Mouse (Mus musculus) ES-E14 (cell line): ENCODE measurements around the gene Dpm2. TPM values are rescaled to one million over a fixed set of nuclear protein-coding genes. Genes with fewer than 3 reads are reported as not detected.

Source experiments
- DNase-seq: peaks from one replicate; pipeline ENCODE4 v3.0.0-alpha.2; 2013; ENCODE audit warnings: low read depth, low spot score
- H3K27ac ChIP-seq: 2 replicates; pipeline ENCODE4 v1.5.1; 2012; ENCODE audit warnings: low read depth, mild to moderate bottlenecking, low read length, moderate library complexity, mixed read lengths; ENCODE audit not compliant: poor library complexity, insufficient read depth, severe bottlenecking
- H3K36me3 ChIP-seq: 2 replicates; pipeline ENCODE4 v1.6.1; 2012; ENCODE audit warnings: mild to moderate bottlenecking, low read length, moderate library complexity, mixed read lengths; ENCODE audit not compliant: control insufficient read depth, poor library complexity, insufficient read depth, severe bottlenecking
- H3K4me1 ChIP-seq, 2 experiments: fragments of 150-350 bp in 1 of 2; sonication (generic) in 1 of 2; 2 replicates each; pipeline ENCODE4 v1.6.1; 2012; ENCODE audit warnings: low read length in 2 of 2, mild to moderate bottlenecking in 1 of 2, mixed read lengths in 1 of 2; ENCODE audit not compliant: control insufficient read depth in 2 of 2, insufficient read depth in 2 of 2, poor library complexity in 1 of 2
- H3K4me3 ChIP-seq, 2 experiments: fragments of 150-350 bp in 1 of 2; sonication (generic) in 1 of 2; 2 replicates each; pipeline ENCODE4 v1.5.1; 2012; ENCODE audit warnings: low read length in 2 of 2, low read depth in 1 of 2, mild to moderate bottlenecking in 1 of 2, mixed read lengths in 1 of 2; ENCODE audit not compliant: insufficient read depth in 1 of 2, poor library complexity in 1 of 2, severe bottlenecking in 1 of 2
- H3K9ac ChIP-seq: 2 replicates; pipeline ENCODE4 v1.6.1; 2012; ENCODE audit warnings: low read depth, mild to moderate bottlenecking, low read length, mixed read lengths; ENCODE audit not compliant: poor library complexity, insufficient read depth, severe bottlenecking
- H3K9me3 ChIP-seq: fragments of 150-350 bp; sonication (generic); 2 replicates; pipeline ENCODE4 v1.6.1; 2012; ENCODE audit warnings: low read depth, mild to moderate bottlenecking, low read length; ENCODE audit not compliant: control insufficient read depth, insufficient read depth
- CHD2 ChIP-seq: IDR thresholded peaks from 2 replicates; pipeline ENCODE4 v1.6.1; 2014; ENCODE audit warnings: mild to moderate bottlenecking, low read depth, low read length, inconsistent platforms
- HCFC1 ChIP-seq: IDR thresholded peaks from 2 replicates; pipeline ENCODE4 v1.6.1; 2012; ENCODE audit warnings: low read length, inconsistent platforms, borderline replicate concordance; ENCODE audit not compliant: insufficient read depth
- MAFK ChIP-seq: IDR thresholded peaks from 2 replicates; pipeline ENCODE4 v1.6.1; 2014; ENCODE audit warnings: mild to moderate bottlenecking, low read depth, low read length, inconsistent platforms; ENCODE audit not compliant: insufficient read depth
- ZC3H11A ChIP-seq: IDR thresholded peaks from 2 replicates; pipeline ENCODE4 v1.6.1; 2012; ENCODE audit warnings: low read depth, mild to moderate bottlenecking, inconsistent platforms, low read length, borderline replicate concordance
- ZNF384 ChIP-seq: IDR thresholded peaks from 2 replicates; pipeline ENCODE4 v1.6.1; 2012; ENCODE audit warnings: low read depth, low read length, inconsistent platforms
- in situ Hi-C, 2 experiments: fragments of 600-800 bp; cut with MboI; formaldehyde crosslinking; loops; one replicate each; pipeline ENCODE4 v1.15.1; 2025; ENCODE audit warnings: low sequenced_read_pairs in 2 of 2, inconsistent platforms in 1 of 2; ENCODE audit not compliant: unreplicated experiment in 2 of 2
- total RNA-seq: library from RNA; depleted of rRNA; stranded (reverse); fragments of 300-350 nt; gene quantifications from 2 replicates; pipeline ENCODE4 v1.2.3, GENCODE M21; 2012

The Dpm2 gene
- total RNA-seq, 1 experiment: 44.1 TPM

- H3K4me1 ChIP-seq: no peaks in the 10 kb centered on the region
- no peak overlapping the region for H3K9ac ChIP-seq
- TF ChIP-seq MAFK (no peak), CHD2 (no peak), ZC3H11A (no peak), ZNF384 (no peak), HCFC1 (no peak)
- DNase-seq: no peak
- no peak overlapping the region for H3K27ac ChIP-seq
- H3K36me3 ChIP-seq: no peaks in the 10 kb centered on the region
- no peak overlapping the region for H3K4me3 ChIP-seq
- in situ Hi-C loops: no loop called here
- no peaks in the 10 kb centered on the region for H3K9me3 ChIP-seq
These were observed 23.3 kb upstream of the Dpm2 start for GRCm38 (mm10) chr2:32547380-32547779.

GRCm38 (mm10) chr2:32547964-32548739 is 22.5 kb upstream of the Dpm2 start:
- Histone ChIP-seq H3K4me3 (no peak overlapping the region), H3K4me1 (no peaks in the 10 kb centered on the region), H3K9ac (no peak overlapping the region), H3K27ac (no peak overlapping the region), H3K9me3 (no peaks in the 10 kb centered on the region), H3K36me3 (no peaks in the 10 kb centered on the region)
- no peak for DNase-seq
- TF ChIP-seq CHD2 (no peak), ZNF384 (no peak), MAFK (no peak), HCFC1 (no peak), ZC3H11A (no peak)
- in situ Hi-C loops: no loop called here

- Histone ChIP-seq H3K9ac (no peak overlapping the region), H3K4me3 (no peak overlapping the region), H3K27ac (no peak overlapping the region), H3K36me3 (no peaks in the 10 kb centered on the region), H3K4me1 (no peaks in the 10 kb centered on the region), H3K9me3 (no peaks in the 10 kb centered on the region)
- TF ChIP-seq ZNF384 (no peak), CHD2 (no peak), HCFC1 (no peak), ZC3H11A (no peak), MAFK (no peak)
- in situ Hi-C loops: no loop called here
- DNase-seq: no peak
These were observed 21.5 kb upstream of the Dpm2 start for GRCm38 (mm10) chr2:32549171-32549570.

- TF ChIP-seq MAFK: no peak
- TF ChIP-seq HCFC1: no peak
- no peak for TF ChIP-seq ZC3H11A
- no peak for TF ChIP-seq CHD2
- no peak for TF ChIP-seq ZNF384
- Histone ChIP-seq H3K4me1 (no peaks in the 10 kb centered on the region), H3K36me3 (no peaks in the 10 kb centered on the region), H3K4me3 (no peak overlapping the region), H3K9me3 (no peaks in the 10 kb centered on the region), H3K27ac (no peak overlapping the region), H3K9ac (no peak overlapping the region)
- no peak for DNase-seq
- in situ Hi-C loops: no loop called here
These were observed 20.9 kb upstream of the Dpm2 start for GRCm38 (mm10) chr2:32549764-32550163.

DNA sequence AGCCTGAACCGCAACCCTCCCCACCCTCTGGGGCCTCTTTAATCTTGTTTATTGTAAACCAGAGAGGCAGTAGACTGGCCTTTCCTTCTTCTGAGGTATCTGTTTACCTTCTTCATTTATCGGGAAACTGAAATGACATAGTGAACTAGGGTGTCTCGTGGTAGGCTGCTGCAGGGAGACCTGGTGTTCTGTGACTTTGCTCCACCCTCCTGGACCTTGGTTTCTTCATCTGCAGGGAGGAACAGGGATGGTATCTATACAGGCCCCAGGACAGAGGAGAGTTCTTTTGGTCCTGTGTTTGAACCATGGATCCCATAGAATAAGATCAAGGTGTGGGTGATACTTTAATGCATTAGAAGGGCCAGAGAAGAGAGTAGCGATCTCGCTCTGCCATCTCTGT is 19.4 kb upstream of the Dpm2 start:
- Histone ChIP-seq H3K36me3 (no peaks in the 10 kb centered on the region), H3K9ac (no peak overlapping the region), H3K27ac (no peak overlapping the region), H3K9me3 (no peaks in the 10 kb centered on the region), H3K4me3 (no peak overlapping the region), H3K4me1 (peaks cover 0 to 4% of the 10 kb centered on the region in 2 experiments; a peak in 1 of 4 replicates)
- TF ChIP-seq ZNF384 (no peak), ZC3H11A (no peak), MAFK (no peak), CHD2 (no peak), HCFC1 (no peak)
- no peak for DNase-seq
- in situ Hi-C loops: no loop called here
